Mouse (Mus musculus) brain, embryonic 14.5 days (tissue): ENCODE measurements around the gene Abhd6. TPM values are rescaled to one million over a fixed set of nuclear protein-coding genes. Genes with fewer than 3 reads are reported as not detected.

Experiments
- DNase-seq: peaks from one replicate; pipeline ENCODE4 v3.0.0-alpha.2; 2011; ENCODE audit warnings: low read depth
- CTCF ChIP-seq: fragments of 200-500 bp; IDR thresholded peaks from 2 replicates; pipeline ENCODE4 v1.5.1; 2012; ENCODE audit warnings: inconsistent platforms, mild to moderate bottlenecking, moderate library complexity, borderline replicate concordance; ENCODE audit not compliant: insufficient read depth, insufficient read length; ENCODE audit errors: extremely low read depth
- POLR2A ChIP-seq: fragments of 200-500 bp; IDR thresholded peaks from 2 replicates; pipeline ENCODE4 v1.6.1; 2012; ENCODE audit warnings: mild to moderate bottlenecking, inconsistent platforms, borderline replicate concordance; ENCODE audit not compliant: poor library complexity, insufficient read depth, insufficient read length, severe bottlenecking; ENCODE audit errors: extremely low read depth
- polyA plus RNA-seq: library from polyadenylated mRNA; depleted of rRNA; stranded (reverse); fragments of >200 nt; gene quantifications from 2 replicates; pipeline ENCODE4 v1.2.3, GENCODE M21; 2012

The Abhd6 gene
- polyA plus RNA-seq, 1 experiment = 17.3 TPM

GRCm38 (mm10) chr14:8045187-8045846 lies 42.6 kb downstream of the Abhd6 start:
- TF ChIP-seq CTCF = no peak
- no peak for TF ChIP-seq POLR2A

GRCm38 (mm10) chr14:8046839-8047238 lies 44.1 kb downstream of the Abhd6 start:
- no peak for TF ChIP-seq CTCF
- TF ChIP-seq POLR2A = no peak
- DNase-seq = no peak

More at GRCm38 (mm10) chr14:8045187-8045846, 42.6 kb downstream of the Abhd6 start:
- DNase-seq = no peak

- no peak for TF ChIP-seq POLR2A
- no peak for TF ChIP-seq CTCF
- DNase-seq = no peak
Observed at GRCm38 (mm10) chr14:8049334-8049733, 46.6 kb downstream of the Abhd6 start.

GRCm38 (mm10) chr14:8051869-8052268 lies 49.2 kb downstream of the Abhd6 start:
- no peak for TF ChIP-seq CTCF
- TF ChIP-seq POLR2A = no peak

GRCm38 (mm10) chr14:8052661-8053060 lies 50.0 kb downstream of the Abhd6 start:
- TF ChIP-seq POLR2A = no peak
- TF ChIP-seq CTCF = no peak
- no peak for DNase-seq

More at GRCm38 (mm10) chr14:8051869-8052268, 49.2 kb downstream of the Abhd6 start:
- no peak for DNase-seq

- no peak for DNase-seq
- TF ChIP-seq CTCF (no peak), POLR2A (no peak)
Observed at GRCm38 (mm10) chr14:8054310-8055102, 51.8 kb downstream of the Abhd6 start.

GRCm38 (mm10) chr14:8056076-8056475 lies 53.4 kb downstream of the Abhd6 start:
- DNase-seq = no peak
- no peak for TF ChIP-seq POLR2A
- no peak for TF ChIP-seq CTCF

- DNase-seq = no peak
- TF ChIP-seq POLR2A = no peak
- no peak for TF ChIP-seq CTCF
Observed at GRCm38 (mm10) chr14:8059938-8060337, 57.2 kb downstream of the Abhd6 start.

GRCm38 (mm10) chr14:8062076-8062475 lies 59.4 kb downstream of the Abhd6 start:
- peak; percentile 3 for DNase-seq
- TF ChIP-seq CTCF = no peak
- TF ChIP-seq POLR2A = no peak

- DNase-seq = peak; percentile 68
- TF ChIP-seq POLR2A (no peak), CTCF (no peak)
Observed at GRCm38 (mm10) chr14:8062537-8063301, 60.0 kb downstream of the Abhd6 start.
